Mouse (Mus musculus) stomach, postnatal 0 days (tissue): ENCODE results near the gene Pla2g2f.

Source experiments
- CTCF ChIP-seq: IDR thresholded peaks from 2 replicates; pipeline ENCODE4 v1.5.1; 2016; ENCODE audit warnings: antibody characterized with exemption, low read depth, mild to moderate bottlenecking, moderate library complexity
- EP300 ChIP-seq: optimal IDR thresholded peaks from 2 replicates; pipeline ENCODE3; 2016; ENCODE audit warnings: antibody characterized with exemption

DNA sequence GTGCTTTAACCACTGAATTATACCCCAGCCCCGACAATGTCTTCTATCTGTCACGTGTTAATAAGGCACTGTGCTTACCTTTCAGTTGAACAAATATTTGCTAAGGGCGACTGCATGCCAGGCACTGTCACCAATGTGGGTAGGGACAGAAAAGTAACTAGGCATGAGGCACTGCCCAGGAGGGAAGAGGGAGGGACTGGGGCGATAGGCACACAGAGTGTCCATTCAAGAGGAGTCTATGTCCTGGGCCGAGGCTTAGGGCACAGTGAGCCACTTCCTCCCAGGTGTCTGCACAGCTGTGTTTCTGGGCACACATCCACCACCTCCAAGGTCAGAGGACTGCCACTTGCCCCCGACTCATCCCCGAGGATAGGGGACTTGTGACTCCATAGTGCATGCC, 20.4 kb downstream of the Pla2g2f start, which contains the start of gene Ubxn10:
- TF ChIP-seq CTCF (no peak), EP300 (no peak)
